Mouse (Mus musculus): ENCODE results near the gene B4galnt3.

B4galnt3 gene

GRCm38 (mm10) chr6:120183771-120184170 lies 110.6 kb downstream of the B4galnt3 start:
- no peak for DNase-seq

- DNase-seq = no peak
Observed at GRCm38 (mm10) chr6:120182160-120182559, 112.2 kb downstream of the B4galnt3 start.

GRCm38 (mm10) chr6:120180492-120180891 lies 113.9 kb downstream of the B4galnt3 start:
- no peak for DNase-seq

- DNase-seq = no peak
Observed at GRCm38 (mm10) chr6:120179756-120180206, 114.6 kb downstream of the B4galnt3 start.

GRCm38 (mm10) chr6:120179044-120179755 lies 115.2 kb downstream of the B4galnt3 start:
- DNase-seq = no peak

- DNase-seq = no peak
Observed at GRCm38 (mm10) chr6:120175650-120176049, 118.7 kb downstream of the B4galnt3 start.

- no peak for DNase-seq
Observed at GRCm38 (mm10) chr6:120174602-120175115, 119.7 kb downstream of the B4galnt3 start.

- no peak for DNase-seq
Observed at GRCm38 (mm10) chr6:120174028-120174601, 120.2 kb downstream of the B4galnt3 start.

- DNase-seq = no peak
Observed at GRCm38 (mm10) chr6:120172294-120173017, 121.9 kb downstream of the B4galnt3 start.

GRCm38 (mm10) chr6:120167574-120167973 lies 126.8 kb downstream of the B4galnt3 start:
- no peak for DNase-seq

- DNase-seq = no peak
Observed at GRCm38 (mm10) chr6:120164765-120165164, 129.6 kb downstream of the B4galnt3 start.

- no peak for DNase-seq
Observed at GRCm38 (mm10) chr6:120162928-120163327, 131.4 kb downstream of the B4galnt3 start.

GRCm38 (mm10) chr6:120159133-120159901 lies 135.0 kb downstream of the B4galnt3 start:
- DNase-seq = no peak

- no peak for DNase-seq
Observed at GRCm38 (mm10) chr6:120157479-120157878, 136.9 kb downstream of the B4galnt3 start.

- no peak for DNase-seq
Observed at GRCm38 (mm10) chr6:120155510-120155909, 138.8 kb downstream of the B4galnt3 start.

GRCm38 (mm10) chr6:120154526-120155309 lies 139.6 kb downstream of the B4galnt3 start:
- DNase-seq = peak; percentile 39

Data from embryo, embryonic 11 days (tissue).